Mouse (Mus musculus) right cerebral cortex, adult 18-20 months (tissue): ENCODE measurements around the gene Ubap1l.
"Not testable (repeated sequence)": the region's sequence is repeated elsewhere in the genome, so short reads cannot be mapped to it uniquely, and the experiment has no call there.

ENCODE experiments used
- DNase-seq: peaks from one replicate; pipeline ENCODE4 v3.0.0; 2022; ENCODE audit warnings: mixed read lengths

Gene Ubap1l

GRCm38 (mm10) chr9:65360641-65361448 lies at the start of gene Ubap1l:
TSS of gene Ubap1l (plus strand) at chr9:65361041.
- no peak for DNase-seq

DNA sequence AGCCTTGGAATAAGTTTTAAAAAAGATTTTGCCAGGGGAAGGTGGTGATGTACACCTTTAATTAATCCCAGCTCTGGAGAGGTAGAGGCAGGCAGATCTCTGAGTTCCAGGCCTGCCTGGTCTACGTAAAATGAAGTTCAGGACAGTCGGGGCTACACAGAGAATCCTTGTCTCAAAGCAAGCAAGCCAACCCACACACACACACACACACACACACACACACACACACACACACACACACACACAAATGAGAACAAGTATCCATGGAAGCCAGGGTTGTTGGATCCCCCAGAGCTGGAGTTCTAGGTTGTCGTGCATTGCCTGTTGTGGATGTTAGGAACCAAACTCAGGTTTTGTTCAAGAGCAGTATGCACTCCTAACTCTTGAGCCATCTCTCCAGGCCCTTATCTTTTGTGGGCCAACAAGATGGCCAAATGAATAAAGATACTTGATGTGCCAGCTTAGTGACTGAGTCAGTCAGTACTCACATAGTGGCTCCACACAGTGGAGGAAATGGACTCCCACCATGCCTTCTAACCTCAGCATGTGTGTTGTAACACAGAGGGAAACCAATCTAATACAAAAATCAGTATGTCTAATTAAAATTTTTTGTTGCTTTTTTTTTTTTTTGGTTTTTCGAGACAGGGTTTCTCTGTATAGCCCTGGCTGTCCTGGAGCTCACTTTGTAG lies 48.0 kb upstream of the Ubap1l start:
- DNase-seq, result no peak

DNA sequence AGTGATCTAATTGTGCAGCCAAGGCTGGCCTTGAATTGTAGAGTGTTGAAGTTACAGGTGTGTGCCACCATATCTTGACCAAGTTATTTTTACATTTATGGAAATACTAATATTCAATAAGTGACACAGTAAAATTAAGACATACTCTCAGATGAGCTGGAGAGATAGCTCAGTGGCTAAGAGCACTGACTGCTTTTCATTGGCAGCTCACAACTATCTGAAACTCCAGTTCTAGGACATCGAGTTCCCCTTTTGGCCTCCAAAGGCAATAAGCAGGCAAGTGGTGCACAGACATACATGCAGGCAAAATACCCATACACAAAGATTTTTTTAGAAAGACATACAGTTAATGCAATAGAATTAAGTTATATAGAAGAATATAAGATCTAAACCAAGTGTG lies 47.0 kb upstream of the Ubap1l start:
- DNase-seq, result no peak

- DNase-seq, result no peak
Observed at GRCm38 (mm10) chr9:65322255-65322900, 38.5 kb upstream of the Ubap1l start.

DNA sequence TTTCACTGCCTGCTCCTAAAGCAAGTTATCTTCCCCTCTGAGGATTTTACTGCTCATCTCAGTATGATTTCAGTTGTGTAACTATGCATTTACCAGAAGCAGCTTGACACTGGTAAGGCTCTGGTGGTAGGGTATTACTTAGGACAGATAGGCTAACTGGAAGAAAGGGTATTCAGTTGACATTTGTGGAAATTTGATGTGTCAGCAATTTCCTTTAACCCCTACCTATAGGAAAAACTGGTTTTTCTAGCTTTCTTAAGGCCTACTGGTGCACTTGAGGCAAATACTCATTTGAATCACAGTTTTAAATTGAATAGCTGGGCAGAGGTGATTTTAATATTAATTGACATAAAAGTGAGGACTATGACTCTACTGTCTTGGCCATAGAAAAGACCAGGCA lies 34.9 kb upstream of the Ubap1l start:
- DNase-seq, result no peak

DNA sequence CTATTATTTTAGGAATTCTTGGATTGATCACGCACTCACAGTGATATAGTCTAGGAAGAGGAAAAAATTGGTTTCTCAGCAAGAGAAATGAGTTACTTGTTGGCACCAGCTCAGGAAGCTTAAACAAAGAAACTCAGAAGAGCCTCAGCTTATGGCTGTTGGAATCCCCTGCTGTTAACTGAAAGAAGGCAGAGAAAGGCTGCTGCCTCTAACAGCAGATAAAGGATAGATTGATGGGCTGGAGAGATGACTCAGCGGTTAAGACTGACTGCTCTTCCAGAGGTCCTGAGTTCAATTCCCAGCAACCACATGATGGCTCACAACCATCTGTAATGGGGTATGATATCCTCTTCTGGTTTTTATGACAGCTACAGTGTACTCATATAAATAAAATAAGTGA lies 33.5 kb upstream of the Ubap1l start:
- DNase-seq, result no peak

DNA sequence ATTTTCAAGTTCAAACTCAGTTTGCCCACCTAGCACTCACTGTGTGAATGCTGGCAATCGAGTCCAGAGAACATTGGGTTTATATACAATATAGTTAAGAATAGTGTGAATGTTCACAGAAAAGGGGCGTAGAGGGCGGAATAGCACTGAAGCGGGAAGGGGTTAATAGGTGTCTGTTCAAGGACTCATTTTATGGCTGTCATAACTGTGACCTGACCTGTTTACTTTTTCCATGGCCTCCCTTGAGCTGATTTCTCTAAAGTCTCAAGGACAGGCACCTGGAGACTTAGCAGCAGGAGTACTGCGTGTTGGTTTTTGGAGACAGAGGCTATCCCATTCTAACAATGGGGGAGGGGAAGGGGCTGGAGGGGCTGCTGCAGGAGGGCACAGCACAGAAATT lies 26.9 kb upstream of the Ubap1l start:
- no peak for DNase-seq

GRCm38 (mm10) chr9:65339146-65339545 lies 21.7 kb upstream of the Ubap1l start:
- DNase-seq, result no peak

DNA sequence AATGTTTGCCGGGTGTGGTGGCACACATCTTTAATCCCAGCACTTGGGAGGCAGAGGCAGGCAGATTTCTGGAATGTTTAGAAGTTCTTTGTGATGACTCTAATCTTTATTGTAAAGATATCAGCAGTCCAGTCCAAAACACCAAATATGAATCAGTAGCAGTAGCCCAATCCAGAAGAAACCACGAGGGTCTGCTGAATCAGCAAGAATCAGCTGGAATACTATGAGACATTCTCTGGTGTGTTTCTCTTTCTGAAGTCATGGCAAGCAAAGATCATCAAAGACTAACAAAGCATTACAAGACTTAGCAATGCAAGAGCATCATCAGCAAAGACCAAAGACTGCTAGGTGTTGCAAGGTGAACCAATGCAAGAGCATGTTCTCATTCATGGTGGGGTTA lies 20.4 kb upstream of the Ubap1l start:
- DNase-seq, result no peak

DNA sequence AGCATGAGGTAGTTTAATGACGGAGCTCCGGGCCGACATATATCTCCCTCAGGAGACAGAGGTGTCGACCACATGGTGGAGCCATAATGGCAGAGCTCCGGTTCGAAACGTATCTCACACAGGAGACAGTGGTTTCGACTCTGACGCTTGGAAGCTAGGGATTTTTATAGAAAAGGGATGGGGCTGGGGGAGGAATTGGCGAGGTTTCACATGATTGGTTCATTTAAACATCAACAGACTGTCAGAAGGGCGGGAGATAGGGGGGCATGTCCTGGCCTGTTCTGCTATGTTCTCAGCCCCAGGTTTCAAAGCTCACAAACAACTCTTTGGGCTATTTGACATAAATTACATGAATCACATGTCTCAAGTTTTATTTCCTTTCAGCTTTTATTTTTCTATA lies 15.4 kb upstream of the Ubap1l start:
- DNase-seq, result not testable (repeated sequence)

- DNase-seq, result peak; percentile 97
Observed at GRCm38 (mm10) chr9:65345854-65346475, 14.9 kb upstream of the Ubap1l start, which contains the start of gene Pdcd7. TSS of gene Pdcd7 (plus strand) at chr9:65346104.

DNA sequence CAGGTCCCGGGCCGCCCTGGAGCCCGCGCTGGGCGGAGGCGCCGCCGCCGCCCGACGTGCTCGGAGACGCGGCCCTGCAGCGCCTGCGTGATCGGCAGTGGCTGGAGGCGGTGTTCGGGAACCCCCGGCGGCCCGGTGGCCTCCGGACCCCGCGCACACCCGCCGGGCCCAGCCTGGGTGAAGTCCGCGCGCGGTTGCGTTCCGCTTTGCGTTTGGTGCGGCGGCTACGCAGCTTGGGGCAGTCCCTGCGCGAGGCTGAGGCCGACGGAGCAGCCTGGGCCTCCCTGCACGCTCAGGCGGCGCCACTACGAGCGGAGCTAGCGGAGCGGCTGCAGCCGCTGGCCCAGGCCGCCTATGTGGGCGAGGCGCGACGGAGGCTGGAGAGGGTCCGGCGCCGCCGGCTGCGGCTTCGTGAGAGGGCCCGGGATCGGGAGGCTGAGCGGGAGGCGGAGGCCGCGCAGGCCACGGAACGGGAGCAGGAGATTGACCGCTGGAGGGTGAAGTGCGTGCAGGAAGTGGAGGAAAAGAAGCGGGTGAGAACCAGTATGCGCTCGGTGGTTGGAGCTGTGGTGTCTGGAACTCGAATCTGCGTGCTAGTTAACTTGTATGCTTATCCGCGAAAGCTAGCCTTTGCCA lies 14.2 kb upstream of the Ubap1l start:
- peak; percentile 39 for DNase-seq

GRCm38 (mm10) chr9:65347112-65347850 lies 13.6 kb upstream of the Ubap1l start:
- no peak for DNase-seq

- DNase-seq, result no peak
Observed at GRCm38 (mm10) chr9:65353251-65353650, 7.6 kb upstream of the Ubap1l start.

- DNase-seq, result no peak
Observed at GRCm38 (mm10) chr9:65356561-65356960, 4.3 kb upstream of the Ubap1l start.

GRCm38 (mm10) chr9:65356971-65357370 lies 3.9 kb upstream of the Ubap1l start:
- DNase-seq, result no peak

GRCm38 (mm10) chr9:65358956-65359480 lies 1.8 kb upstream of the Ubap1l start:
- DNase-seq, result no peak

GRCm38 (mm10) chr9:65363684-65364083 lies 2.8 kb downstream of the Ubap1l start:
- DNase-seq, result no peak

GRCm38 (mm10) chr9:65365721-65366120 lies 4.9 kb downstream of the Ubap1l start:
- DNase-seq, result no peak

GRCm38 (mm10) chr9:65371756-65372155 lies 10.9 kb downstream of the Ubap1l start:
- DNase-seq, result no peak

GRCm38 (mm10) chr9:65372449-65372848 lies 11.6 kb downstream of the Ubap1l start:
- DNase-seq, result no peak
